1 mouse cellular context compared by ENCODE assay signal in the genomic region with DNA sequence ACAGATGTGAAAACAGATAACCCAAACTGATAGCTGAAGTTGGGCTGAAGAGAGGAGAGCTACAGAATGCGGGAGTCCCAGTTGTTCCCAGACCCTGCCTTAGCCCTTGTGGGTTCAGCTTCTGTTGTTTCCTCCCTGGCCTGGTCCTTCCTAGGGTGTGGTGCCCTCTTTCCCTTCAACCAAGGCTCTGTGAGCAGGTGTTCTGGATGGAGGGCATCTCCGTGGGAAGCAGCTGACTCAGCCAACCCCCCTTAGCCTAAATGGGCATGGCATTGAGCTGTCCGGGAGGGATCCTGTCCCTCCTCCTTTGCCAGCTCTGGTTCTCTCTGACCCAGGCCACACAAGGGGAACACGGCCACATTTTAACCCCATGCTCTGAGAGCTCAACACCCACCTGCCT.
TF ChIP-seq lines count a peak whose summit lies in the region.

No protein-coding gene starts in this region.

TF ChIP-seq in myocyte, 11 proteins besides CTCF, POLR2A, EP300 and RAD21:
- TF ChIP-seq TCF3 (IDR thresholded peaks at IDR 0.05; ENCODE audit: insufficient read length, low read depth) (no peak), POLR2AphosphoS2 (IDR thresholded peaks at IDR 0.05; ENCODE audit: insufficient read length, low read depth) (no peak), TCF12 (IDR thresholded peaks at IDR 0.05; ENCODE audit: insufficient read depth, poor library complexity, severe bottlenecking) (no peak), MYOD1 (IDR thresholded peaks at IDR 0.05; ENCODE audit: control insufficient read depth in 1 of 3, insufficient read length in 2 of 3, low read depth in 2 of 3) (peak in 2 of 3 experiments; percentile 23 to 54), E2F4 (IDR thresholded peaks at IDR 0.05; ENCODE audit: insufficient read depth) (no peak), SRF (IDR thresholded peaks at IDR 0.05; ENCODE audit: control insufficient read depth, insufficient read length, low read depth) (no peak), MAX (IDR thresholded peaks at IDR 0.05; ENCODE audit: low read depth) (no peak), MYOG (IDR thresholded peaks at IDR 0.05; ENCODE audit: control insufficient read depth in 1 of 3, insufficient read depth in 1 of 3, insufficient read length in 2 of 3, low read depth in 2 of 3) (peak in 1 of 3 experiments; percentile 56)
